ENCODE assay signal across 9 mouse cellular contexts in genomic region chr4:119004613-119005339, GRCm38 (mm10). TPM values are rescaled to one million over a fixed set of nuclear protein-coding genes. Genes with fewer than 3 reads are reported as not detected.
DNase-seq lines count a peak whose midpoint lies in the region; ATAC-seq and TF ChIP-seq lines count a peak whose summit lies in the region.
"Had no signal": no experiment of that assay in that cellular context is flagged by ENCODE, and none has a peak within 500 bp of the region (broad histone marks: within the 10 kb centered on the region; RNA-seq: fewer than 3 reads in every experiment).

No protein-coding gene starts in this region.

- H3K4me3 ChIP-seq in MEL (ENCODE audit: control insufficient read depth in 1 of 2, insufficient read depth in 1 of 2, low read depth in 2 of 2, low read length in 2 of 2): no peak overlapping the region
- no peak overlapping the region for H3K4me3 ChIP-seq in hindbrain, embryonic 16.5 days (ENCODE audit: low read length)
- H3K4me3 ChIP-seq: limb, embryonic 15.5 days had no signal

- 48% methylated on average over 7 of the region's 7 CpGs for WGBS in hindbrain, embryonic 16.5 days

- ATAC-seq in hindbrain, embryonic 16.5 days: peak; percentile 77

- DNase-seq in MEL (ENCODE audit: low read depth, low spot score): peak; percentile 82
- peak; percentile 85 to 88 for DNase-seq in cerebellum, adult 18-20 months
- DNase-seq in frontal cortex, postnatal 10 days (ENCODE audit: low spot score in 2 of 2): peak; percentile 55 to 85
- DNase-seq in layer of hippocampus, postnatal 36 days: peak; percentile 85 to 87
- peak; percentile 91 for DNase-seq in lung, postnatal 36 days
- peak; percentile 88 for DNase-seq in retina, postnatal 1 day
- peak; percentile 75 to 81 for DNase-seq in thymus, postnatal 36 days

- H3K9ac ChIP-seq in MEL (ENCODE audit: control insufficient read depth, low read depth, low read length, poor library complexity, severe bottlenecking): no peak overlapping the region
- H3K9ac ChIP-seq in hindbrain, embryonic 16.5 days (ENCODE audit: low read depth, low read length): no peak overlapping the region
- H3K9ac ChIP-seq: limb, embryonic 15.5 days had no signal

- peaks cover 0 to 3% of the 10 kb centered on the region in 2 experiments; a peak in 1 of 4 replicates for H3K4me1 ChIP-seq in MEL (ENCODE audit: control insufficient read depth in 1 of 2, insufficient read depth in 2 of 2, low read length in 2 of 2)
- H3K4me1 ChIP-seq in hindbrain, embryonic 16.5 days (ENCODE audit: control insufficient read depth, insufficient read depth, low read depth, low read length): no peaks in the 10 kb centered on the region

- no peaks in the 10 kb centered on the region for H3K79me2 ChIP-seq in MEL (ENCODE audit: control insufficient read depth, insufficient read depth, low read length, poor library complexity)

- H3K36me3 ChIP-seq in MEL (ENCODE audit: control insufficient read depth in 1 of 2, insufficient read depth in 2 of 2, low read length in 2 of 2): no peaks in the 10 kb centered on the region
- no peaks in the 10 kb centered on the region for H3K36me3 ChIP-seq in hindbrain, embryonic 16.5 days (ENCODE audit: control insufficient read depth, insufficient read depth, low read length)
- H3K36me3 ChIP-seq: limb, embryonic 15.5 days had no signal

- TF ChIP-seq EP300 in MEL (IDR thresholded peaks at IDR 0.05; ENCODE audit: low read depth in 1 of 2, low read length in 2 of 2): no peak

- peak; percentile 81 to 96 (median 94) for TF ChIP-seq CTCF in MEL (IDR thresholded peaks at IDR 0.05 in 2 of 3, conservative IDR thresholded peaks at IDR 0.05 in 1 of 3; ENCODE audit: control insufficient read depth in 1 of 3, insufficient read depth in 1 of 3, low read depth in 2 of 3, low read length in 3 of 3, poor library complexity in 1 of 3, severe bottlenecking in 1 of 3)

- TF ChIP-seq RAD21 in MEL (IDR thresholded peaks at IDR 0.05; ENCODE audit: low read depth, low read length): peak; percentile 98

- no peak overlapping the region for H3K27ac ChIP-seq in MEL (ENCODE audit: control insufficient read depth, low read depth, low read length)
- no peak overlapping the region for H3K27ac ChIP-seq in hindbrain, embryonic 16.5 days (ENCODE audit: low read depth, low read length)
- H3K27ac ChIP-seq: limb, embryonic 15.5 days had no signal

- H3K4me2 ChIP-seq in hindbrain, embryonic 16.5 days (ENCODE audit: low read length): no peak overlapping the region
- H3K4me2 ChIP-seq: limb, embryonic 15.5 days had no signal

- no peaks in the 10 kb centered on the region for H3K9me3 ChIP-seq in MEL (replicated peaks; ENCODE audit: insufficient read depth, low read length)
- no peaks in the 10 kb centered on the region for H3K9me3 ChIP-seq in hindbrain, embryonic 16.5 days (ENCODE audit: control insufficient read depth, low read length)
- H3K9me3 ChIP-seq: limb, embryonic 15.5 days had no signal

- H3K27me3 ChIP-seq in MEL (ENCODE audit: control insufficient read depth in 1 of 2, insufficient read depth in 2 of 2, low read length in 2 of 2): peaks cover 0 to 2% of the 10 kb centered on the region in 2 experiments; a peak in 2 of 4 replicates
- H3K27me3 ChIP-seq in hindbrain, embryonic 16.5 days (replicated peaks; ENCODE audit: control insufficient read depth, insufficient read depth, low read length): no peaks in the 10 kb centered on the region
- H3K27me3 ChIP-seq: limb, embryonic 15.5 days had no signal

- TF ChIP-seq POLR2A in MEL (IDR thresholded peaks at IDR 0.05; ENCODE audit: control insufficient read depth in 1 of 2, insufficient read depth in 1 of 2, low read depth in 1 of 2, low read length in 2 of 2, poor library complexity in 1 of 2): no peak

TF ChIP-seq in MEL, 35 proteins besides CTCF, POLR2A, EP300 and RAD21:
- TF ChIP-seq ZNF384 (IDR thresholded peaks at IDR 0.05; ENCODE audit: low read depth, low read length): no peak
- no peak for TF ChIP-seq E2F4 (IDR thresholded peaks at IDR 0.05; ENCODE audit: borderline replicate concordance, low read depth, low read length)
- TF ChIP-seq SMC3 (IDR thresholded peaks at IDR 0.05; ENCODE audit: low read depth, low read length): peak; percentile 98
- peak; percentile 47; the same call in 1 of the 2 replicates for TF ChIP-seq SIN3A (IDR thresholded peaks at IDR 0.05; ENCODE audit: low read length)
- no peak for TF ChIP-seq MAX (IDR thresholded peaks at IDR 0.05; ENCODE audit: low read length)
- peak; percentile 98 for TF ChIP-seq ZC3H11A (IDR thresholded peaks at IDR 0.05; ENCODE audit: low read depth, low read length)
TF ChIP-seq in MEL: peak in this region for 3.

RNA-seq across cellular contexts. Expression of gene Lao1, which starts 43.4 kb away (rescaled TPM):
- not detected in 2 replicates for total RNA-seq in MEL (2012; rRNA removed)
- not detected for polyA plus RNA-seq in MEL (2012; ENCODE audit: insufficient read depth in 1 of 2, insufficient read length in 2 of 2, low read depth in 1 of 2, low replicate concordance in 2 of 2, missing spikeins in 1 of 2)
- 0.06 and 0.09 TPM in 2 replicates for polyA plus RNA-seq in hindbrain, embryonic 16.5 days (2015; fragmentation: Nextera tagmentation; extraction: Ambion mirVana)
- total RNA-seq in layer of hippocampus, postnatal 36 days (2021): under 1 TPM; 0.15 to 0.88 TPM
- polyA plus RNA-seq: limb, embryonic 15.5 days had no signal
